Mouse (Mus musculus): Measurements from ENCODE around the gene Ccdc12. TPM values are rescaled to one million over a fixed set of nuclear protein-coding genes. Genes with fewer than 3 reads are reported as not detected.
"Not testable (repeated sequence)": the region's sequence is repeated elsewhere in the genome, so short reads cannot be mapped to it uniquely, and the experiment has no call there.

The Ccdc12 gene
- polyA plus RNA-seq, 1 experiment from 2014 or later: 144 TPM

- no peak overlapping the region for H3K4me3 ChIP-seq (ENCODE audit: low read depth, low read length)
- H3K27me3 ChIP-seq (ENCODE audit: control insufficient read depth, insufficient read depth, low read length): no peaks in the 10 kb centered on the region
- 0 out of 2 replicates have a peak, but pooled peaks cover 2% of the 10 kb centered on the region for H3K4me1 ChIP-seq (ENCODE audit: control insufficient read depth, insufficient read depth, low read length)
- no peak overlapping the region for H3K4me2 ChIP-seq
- no peak for DNase-seq (ENCODE audit: low spot score, missing footprints)
- no peaks in the 10 kb centered on the region for H3K9me3 ChIP-seq (ENCODE audit: control insufficient read depth, low read length)
- no peak overlapping the region; the same call in 1 of the 2 replicates for H3K27ac ChIP-seq (ENCODE audit: low read depth, low read length)
- 88% methylated on average over 7 of the region's 7 CpGs for WGBS
- no peaks in the 10 kb centered on the region for H3K36me3 ChIP-seq (ENCODE audit: control insufficient read depth, insufficient read depth, low read length)
- no peak for ATAC-seq (ENCODE audit: low FRiP score)
- H3K9ac ChIP-seq (ENCODE audit: low read length): no peak overlapping the region
Observed at GRCm38 (mm10) chr9:110680736-110681507, 24.6 kb downstream of the Ccdc12 start.

- H3K27me3 ChIP-seq (ENCODE audit: control insufficient read depth, insufficient read depth, low read length): no peaks in the 10 kb centered on the region
- H3K4me2 ChIP-seq: no peak overlapping the region
- no peak overlapping the region for H3K27ac ChIP-seq (ENCODE audit: low read depth, low read length)
- ATAC-seq (ENCODE audit: low FRiP score) (peak; percentile 46; the same call in 1 of the 2 replicates), DNase-seq (ENCODE audit: low spot score, missing footprints) (no peak)
- WGBS: 74% methylated on average over 9 of the region's 9 CpGs
- no peaks in the 10 kb centered on the region for H3K36me3 ChIP-seq (ENCODE audit: control insufficient read depth, insufficient read depth, low read length)
- H3K9me3 ChIP-seq (ENCODE audit: control insufficient read depth, low read length): no peaks in the 10 kb centered on the region
- no peak overlapping the region for H3K4me3 ChIP-seq (ENCODE audit: low read depth, low read length)
- H3K9ac ChIP-seq (ENCODE audit: low read length): no peak overlapping the region
- H3K4me1 ChIP-seq (ENCODE audit: control insufficient read depth, insufficient read depth, low read length): 0 out of 2 replicates have a peak, but pooled peaks cover 2% of the 10 kb centered on the region
Observed at GRCm38 (mm10) chr9:110681817-110682216, 25.5 kb downstream of the Ccdc12 start.

- Histone ChIP-seq H3K9me3 (ENCODE audit: control insufficient read depth, low read length) (no peaks in the 10 kb centered on the region), H3K4me1 (ENCODE audit: control insufficient read depth, insufficient read depth, low read length) (0 out of 2 replicates have a peak, but pooled peaks cover 2% of the 10 kb centered on the region), H3K4me3 (ENCODE audit: low read depth, low read length) (no peak overlapping the region), H3K36me3 (ENCODE audit: control insufficient read depth, insufficient read depth, low read length) (no peaks in the 10 kb centered on the region), H3K4me2 (no peak overlapping the region), H3K27ac (ENCODE audit: low read depth, low read length) (no peak overlapping the region), H3K27me3 (ENCODE audit: control insufficient read depth, insufficient read depth, low read length) (no peaks in the 10 kb centered on the region), H3K9ac (ENCODE audit: low read length) (no peak overlapping the region)
- WGBS: 83% methylated on average over 5 of the region's 5 CpGs
- DNase-seq (ENCODE audit: low spot score, missing footprints) (no peak), ATAC-seq (ENCODE audit: low FRiP score) (no peak)
Observed at GRCm38 (mm10) chr9:110682255-110682654, 26.0 kb downstream of the Ccdc12 start.

GRCm38 (mm10) chr9:110682697-110683096 is 26.4 kb downstream of the Ccdc12 start:
- H3K4me2 ChIP-seq; H3K27ac ChIP-seq (ENCODE audit: low read depth, low read length); H3K9me3 ChIP-seq (ENCODE audit: control insufficient read depth, low read length); ATAC-seq (ENCODE audit: low FRiP score); DNase-seq (ENCODE audit: low spot score, missing footprints); H3K9ac ChIP-seq (ENCODE audit: low read length); H3K36me3 ChIP-seq (ENCODE audit: control insufficient read depth, insufficient read depth, low read length); H3K4me3 ChIP-seq (ENCODE audit: low read depth, low read length); H3K27me3 ChIP-seq (ENCODE audit: control insufficient read depth, insufficient read depth, low read length); H3K4me1 ChIP-seq (ENCODE audit: control insufficient read depth, insufficient read depth, low read length): not testable (repeated sequence)
- WGBS: 87% methylated on average over 3 of the region's 3 CpGs

GRCm38 (mm10) chr9:110683574-110684099 is 27.3 kb downstream of the Ccdc12 start:
- Histone ChIP-seq H3K4me3 (ENCODE audit: low read depth, low read length) (no peak overlapping the region), H3K36me3 (ENCODE audit: control insufficient read depth, insufficient read depth, low read length) (no peaks in the 10 kb centered on the region), H3K9ac (ENCODE audit: low read length) (no peak overlapping the region), H3K27me3 (ENCODE audit: control insufficient read depth, insufficient read depth, low read length) (no peaks in the 10 kb centered on the region), H3K27ac (ENCODE audit: low read depth, low read length) (no peak overlapping the region), H3K4me2 (no peak overlapping the region), H3K4me1 (ENCODE audit: control insufficient read depth, insufficient read depth, low read length) (0 out of 2 replicates have a peak, but pooled peaks cover 2% of the 10 kb centered on the region), H3K9me3 (ENCODE audit: control insufficient read depth, low read length) (no peaks in the 10 kb centered on the region)
- ATAC-seq (ENCODE audit: low FRiP score): no peak
- DNase-seq (ENCODE audit: low spot score, missing footprints): no peak
- WGBS: 72% methylated on average over 4 of the region's 4 CpGs

GRCm38 (mm10) chr9:110684100-110684831 is 28.0 kb downstream of the Ccdc12 start:
- Histone ChIP-seq H3K4me1 (ENCODE audit: control insufficient read depth, insufficient read depth, low read length) (0 out of 2 replicates have a peak, but pooled peaks cover 2% of the 10 kb centered on the region), H3K4me3 (ENCODE audit: low read depth, low read length) (no peak overlapping the region), H3K27ac (ENCODE audit: low read depth, low read length) (no peak overlapping the region), H3K4me2 (no peak overlapping the region), H3K36me3 (ENCODE audit: control insufficient read depth, insufficient read depth, low read length) (no peaks in the 10 kb centered on the region), H3K27me3 (ENCODE audit: control insufficient read depth, insufficient read depth, low read length) (no peaks in the 10 kb centered on the region), H3K9me3 (ENCODE audit: control insufficient read depth, low read length) (no peaks in the 10 kb centered on the region), H3K9ac (ENCODE audit: low read length) (no peak overlapping the region)
- ATAC-seq (ENCODE audit: low FRiP score) (no peak), DNase-seq (ENCODE audit: low spot score, missing footprints) (no peak)
- 73% methylated on average over 6 of the region's 6 CpGs for WGBS

GRCm38 (mm10) chr9:110685187-110685586 is 28.9 kb downstream of the Ccdc12 start:
- H3K4me3 ChIP-seq (ENCODE audit: low read depth, low read length): no peak overlapping the region
- H3K9me3 ChIP-seq (ENCODE audit: control insufficient read depth, low read length): no peaks in the 10 kb centered on the region
- H3K4me1 ChIP-seq (ENCODE audit: control insufficient read depth, insufficient read depth, low read length): 0 out of 2 replicates have a peak, but pooled peaks cover 2% of the 10 kb centered on the region
- no peak for DNase-seq (ENCODE audit: low spot score, missing footprints)
- no peak overlapping the region for H3K9ac ChIP-seq (ENCODE audit: low read length)
- ATAC-seq (ENCODE audit: low FRiP score): no peak
- H3K27ac ChIP-seq (ENCODE audit: low read depth, low read length): no peak overlapping the region
- 91% methylated on average over 8 of the region's 8 CpGs for WGBS
- H3K4me2 ChIP-seq: no peak overlapping the region
- no peaks in the 10 kb centered on the region for H3K27me3 ChIP-seq (ENCODE audit: control insufficient read depth, insufficient read depth, low read length)
- no peaks in the 10 kb centered on the region for H3K36me3 ChIP-seq (ENCODE audit: control insufficient read depth, insufficient read depth, low read length)

GRCm38 (mm10) chr9:110685591-110685990 is 29.3 kb downstream of the Ccdc12 start:
- WGBS: 83% methylated on average over 5 of the region's 5 CpGs
- Histone ChIP-seq H3K4me3 (ENCODE audit: low read depth, low read length) (no peak overlapping the region), H3K27ac (ENCODE audit: low read depth, low read length) (no peak overlapping the region), H3K4me1 (ENCODE audit: control insufficient read depth, insufficient read depth, low read length) (0 out of 2 replicates have a peak, but pooled peaks cover 2% of the 10 kb centered on the region), H3K9me3 (ENCODE audit: control insufficient read depth, low read length) (no peaks in the 10 kb centered on the region), H3K4me2 (no peak overlapping the region), H3K27me3 (ENCODE audit: control insufficient read depth, insufficient read depth, low read length) (no peaks in the 10 kb centered on the region), H3K36me3 (ENCODE audit: control insufficient read depth, insufficient read depth, low read length) (no peaks in the 10 kb centered on the region), H3K9ac (ENCODE audit: low read length) (no peak overlapping the region)
- ATAC-seq (ENCODE audit: low FRiP score) (no peak), DNase-seq (ENCODE audit: low spot score, missing footprints) (no peak)

GRCm38 (mm10) chr9:110686472-110686871 is 30.2 kb downstream of the Ccdc12 start:
- no peaks in the 10 kb centered on the region for H3K36me3 ChIP-seq (ENCODE audit: control insufficient read depth, insufficient read depth, low read length)
- H3K4me3 ChIP-seq (ENCODE audit: low read depth, low read length): no peak overlapping the region
- DNase-seq (ENCODE audit: low spot score, missing footprints): no peak
- H3K27ac ChIP-seq (ENCODE audit: low read depth, low read length): no peak overlapping the region
- H3K9me3 ChIP-seq (ENCODE audit: control insufficient read depth, low read length): no peaks in the 10 kb centered on the region
- WGBS: 63% methylated on average over 3 of the region's 3 CpGs
- H3K4me1 ChIP-seq (ENCODE audit: control insufficient read depth, insufficient read depth, low read length): 0 out of 2 replicates have a peak, but pooled peaks cover 2% of the 10 kb centered on the region
- ATAC-seq (ENCODE audit: low FRiP score): no peak
- no peak overlapping the region for H3K9ac ChIP-seq (ENCODE audit: low read length)
- H3K27me3 ChIP-seq (ENCODE audit: control insufficient read depth, insufficient read depth, low read length): no peaks in the 10 kb centered on the region
- H3K4me2 ChIP-seq: no peak overlapping the region

Measured in midbrain, embryonic 11.5 days (tissue).